Mouse (Mus musculus) cerebellum, adult 9-10 months (tissue): ENCODE data around the gene Gm3336.

ENCODE experiments used
- DNase-seq: peaks from one replicate; pipeline ENCODE4 v3.0.0; 2022

Gm3336 gene

GRCm38 (mm10) chr8:70718297-70718696 is at the start of gene Gm3336:
Gene Gm3336 (plus strand): TSS chr8:70718543.
- DNase-seq, result peak; percentile 81

- no peak for DNase-seq
These were observed 46.6 kb upstream of the Gm3336 start for GRCm38 (mm10) chr8:70671615-70672324.

GRCm38 (mm10) chr8:70672325-70673078 is 45.8 kb upstream of the Gm3336 start:
- peak; percentile 67 for DNase-seq

GRCm38 (mm10) chr8:70673079-70673856 is 45.1 kb upstream of the Gm3336 start, which contains the start of gene Lsm4:
Gene Lsm4 (plus strand): TSS chr8:70673248.
- DNase-seq, result peak; percentile 98

GRCm38 (mm10) chr8:70674109-70674508 is 44.2 kb upstream of the Gm3336 start:
- peak; percentile 68 for DNase-seq

- DNase-seq, result no peak
These were observed 43.6 kb upstream of the Gm3336 start for GRCm38 (mm10) chr8:70674716-70675115.

- no peak for DNase-seq
These were observed 43.0 kb upstream of the Gm3336 start for GRCm38 (mm10) chr8:70675336-70675735.

GRCm38 (mm10) chr8:70677451-70678080 is 40.8 kb upstream of the Gm3336 start:
- DNase-seq, result no peak

GRCm38 (mm10) chr8:70678679-70679078 is 39.7 kb upstream of the Gm3336 start:
- no peak for DNase-seq

- no peak for DNase-seq
These were observed 38.9 kb upstream of the Gm3336 start for GRCm38 (mm10) chr8:70679404-70679803.

- no peak for DNase-seq
These were observed 38.3 kb upstream of the Gm3336 start for GRCm38 (mm10) chr8:70680039-70680438.

GRCm38 (mm10) chr8:70681410-70681809 is 36.9 kb upstream of the Gm3336 start:
- no peak for DNase-seq

GRCm38 (mm10) chr8:70682193-70682592 is 36.1 kb upstream of the Gm3336 start:
- DNase-seq, result no peak

- no peak for DNase-seq
These were observed 35.7 kb upstream of the Gm3336 start for GRCm38 (mm10) chr8:70682692-70683091.

GRCm38 (mm10) chr8:70684291-70684690 is 34.1 kb upstream of the Gm3336 start:
- DNase-seq, result no peak

- DNase-seq, result no peak
These were observed 30.8 kb upstream of the Gm3336 start for GRCm38 (mm10) chr8:70687576-70687975.

GRCm38 (mm10) chr8:70688136-70688535 is 30.2 kb upstream of the Gm3336 start:
- no peak for DNase-seq

GRCm38 (mm10) chr8:70689892-70690390 is 28.4 kb upstream of the Gm3336 start:
- no peak for DNase-seq

GRCm38 (mm10) chr8:70691230-70691629 is 27.1 kb upstream of the Gm3336 start:
- no peak for DNase-seq

- DNase-seq, result no peak
These were observed 26.6 kb upstream of the Gm3336 start for GRCm38 (mm10) chr8:70691727-70692231.

- no peak for DNase-seq
These were observed 24.7 kb upstream of the Gm3336 start for GRCm38 (mm10) chr8:70693636-70694035.

GRCm38 (mm10) chr8:70695318-70696018 is 22.9 kb upstream of the Gm3336 start:
- peak; percentile 57 for DNase-seq
